Mouse (Mus musculus) thymus, adult 2 months (tissue): Measurements from ENCODE around the gene Mid1. TPM values are rescaled to one million over a fixed set of nuclear protein-coding genes. Genes with fewer than 3 reads are reported as not detected.
A peak's percentile ranks its signal among the peaks of the same experiment; 100 is the strongest.
"Not testable (repeated sequence)": the region's sequence is repeated elsewhere in the genome, so short reads cannot be mapped to it uniquely, and the experiment has no call there.

Source experiments
- DNase-seq: peaks from one replicate; pipeline ENCODE4 v3.0.0; 2021
- H3K27ac ChIP-seq: fragments of 200-500 bp; 2 replicates; pipeline ENCODE4 v1.5.1; 2012; ENCODE audit warnings: low read length, control low read depth; ENCODE audit not compliant: control insufficient read depth, insufficient read depth
- H3K27me3 ChIP-seq: fragments of 200-500 bp; 2 replicates; pipeline ENCODE4 v1.6.1; 2012; ENCODE audit warnings: mild to moderate bottlenecking, low read length, moderate library complexity, mixed read lengths; ENCODE audit not compliant: control insufficient read depth, insufficient read depth
- H3K36me3 ChIP-seq: fragments of 200-500 bp; 2 replicates; pipeline ENCODE4 v1.6.1; 2012; ENCODE audit warnings: mild to moderate bottlenecking, low read length, moderate library complexity; ENCODE audit not compliant: control insufficient read depth, insufficient read depth
- H3K4me1 ChIP-seq: fragments of 200-500 bp; replicated peaks from 2 replicates; pipeline ENCODE4 v1.6.1; 2012; ENCODE audit warnings: low read length; ENCODE audit not compliant: control insufficient read depth, insufficient read depth
- H3K4me3 ChIP-seq: fragments of 200-500 bp; 2 replicates; pipeline ENCODE4 v1.5.1; 2012; ENCODE audit warnings: mild to moderate bottlenecking, low read length, control low read depth, moderate library complexity; ENCODE audit not compliant: control insufficient read depth, insufficient read depth
- WGBS: fragments of 180-500 bp; shearing (Covaris S2); methylation state at CpG from one replicate; pipeline ENCODE4 v1.1.7; 2018; 5-methylcytosine and 5-hydroxymethylcytosine counted together
- polyA plus RNA-seq: library from polyadenylated mRNA; depleted of rRNA; stranded (reverse); fragments of >200 nt; gene quantifications from 2 replicates; pipeline ENCODE4 v1.2.3, GENCODE M21; 2012

Gene Mid1
- polyA plus RNA-seq, 1 experiment: 10.4 TPM

DNA sequence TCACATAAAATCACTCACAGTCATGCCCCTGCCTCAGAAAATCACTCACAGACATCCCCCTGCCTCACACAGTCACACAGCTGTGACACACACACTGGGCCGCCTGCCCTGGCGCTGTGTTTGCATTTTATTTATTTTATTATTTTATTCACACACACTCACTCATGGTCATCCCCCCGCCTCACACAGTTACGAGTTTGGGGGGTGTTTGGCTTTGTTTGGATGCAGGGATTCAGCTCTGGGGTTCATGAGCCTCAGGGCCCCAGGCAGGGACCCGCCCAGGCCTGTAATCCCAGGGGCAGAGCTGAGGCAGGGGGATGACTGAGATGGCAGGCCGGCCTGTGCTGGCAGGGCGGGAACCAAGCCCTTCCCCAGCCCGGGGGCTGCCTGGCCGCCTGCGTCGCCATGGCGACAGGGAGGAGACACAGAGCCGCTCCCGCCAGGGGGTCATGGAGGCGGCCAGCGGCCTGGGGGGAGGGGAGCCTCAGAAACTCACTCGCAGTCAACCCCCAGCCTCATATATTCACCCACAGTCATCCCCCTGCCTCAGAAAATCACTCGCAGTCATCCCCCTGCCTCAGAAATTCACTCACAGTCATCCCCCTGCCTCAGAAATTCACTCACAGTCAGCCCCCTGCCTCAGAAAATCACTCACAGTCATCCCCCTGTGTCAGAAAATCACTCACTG, 317.7 kb downstream of the Mid1 start:
- not testable (repeated sequence) for H3K4me1 ChIP-seq

DNA sequence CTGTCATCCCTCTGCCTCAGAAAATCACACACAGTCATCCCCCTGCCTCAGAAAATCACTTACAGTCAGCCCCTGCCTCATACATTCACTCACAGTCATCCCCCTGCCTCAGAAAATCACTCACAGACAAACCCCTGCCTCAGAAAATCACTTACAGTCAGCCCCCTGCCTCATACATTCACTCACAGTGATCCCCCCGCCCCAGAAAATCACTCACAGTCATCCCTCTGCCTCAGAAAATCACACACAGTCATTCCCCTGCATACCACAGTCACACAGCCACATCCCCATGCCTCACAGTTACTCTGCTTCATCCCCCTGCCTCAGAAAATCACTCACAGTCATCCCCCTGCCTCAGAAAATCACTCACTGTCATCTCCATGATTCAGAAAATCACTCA, 318.5 kb downstream of the Mid1 start:
- WGBS: 5% methylated on average over 1 of the region's 1 CpGs
- not testable (repeated sequence) for H3K27me3 ChIP-seq, DNase-seq, H3K36me3 ChIP-seq, H3K27ac ChIP-seq, H3K4me1 ChIP-seq, H3K4me3 ChIP-seq

More for the DNA sequence above, 317.7 kb downstream of the Mid1 start:
- WGBS: 67% methylated on average over 10 of the region's 18 CpGs
- not testable (repeated sequence) for H3K27ac ChIP-seq, H3K27me3 ChIP-seq, H3K36me3 ChIP-seq, H3K4me3 ChIP-seq
- peak; percentile 66 for DNase-seq

DNA sequence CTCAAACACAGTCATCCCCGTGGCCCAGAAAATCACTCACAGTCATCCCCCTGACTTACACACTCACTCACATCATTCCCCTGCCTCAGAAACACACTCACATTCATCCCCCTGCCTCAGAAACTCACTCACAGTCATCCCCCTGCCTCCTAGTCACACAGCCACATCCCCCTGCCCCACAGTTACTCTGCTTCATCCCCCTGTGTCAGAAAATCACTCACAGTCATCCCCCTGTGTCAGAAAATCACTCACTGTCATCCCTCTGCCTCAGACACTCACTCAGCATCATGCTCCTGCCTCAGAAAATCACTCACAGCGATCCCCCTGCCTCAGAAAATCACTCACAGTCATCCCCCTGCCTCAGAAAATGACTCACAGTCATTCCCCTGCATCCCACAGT, 319.2 kb downstream of the Mid1 start:
- WGBS: 55% methylated on average over 2 of the region's 2 CpGs
- DNase-seq, H3K27me3 ChIP-seq: not testable (repeated sequence)

DNA sequence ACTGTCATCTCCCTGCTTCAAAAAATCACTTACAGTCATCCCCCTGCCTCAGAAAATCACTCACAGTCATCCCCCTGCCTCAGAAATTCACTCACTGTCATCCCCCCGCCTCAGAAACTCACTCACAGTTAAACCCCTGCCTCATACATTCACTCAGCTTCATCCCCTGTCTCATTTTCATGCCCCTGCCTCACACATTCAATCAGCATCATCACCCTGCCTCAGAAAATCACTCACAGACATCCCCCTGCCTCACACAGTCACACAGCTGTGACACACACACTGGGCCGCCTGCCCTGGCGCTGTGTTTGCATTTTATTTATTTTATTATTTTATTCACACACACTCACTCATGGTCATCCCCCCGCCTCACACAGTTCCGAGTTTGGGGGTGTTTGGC, 319.8 kb downstream of the Mid1 start:
- 69% methylated on average over 3 of the region's 5 CpGs for WGBS
- H3K4me1 ChIP-seq, H3K4me3 ChIP-seq, H3K27me3 ChIP-seq, H3K36me3 ChIP-seq, H3K27ac ChIP-seq, DNase-seq: not testable (repeated sequence)

More for the DNA sequence above, 319.2 kb downstream of the Mid1 start:
- H3K4me1 ChIP-seq, H3K4me3 ChIP-seq, H3K27ac ChIP-seq, H3K36me3 ChIP-seq: not testable (repeated sequence)

DNA sequence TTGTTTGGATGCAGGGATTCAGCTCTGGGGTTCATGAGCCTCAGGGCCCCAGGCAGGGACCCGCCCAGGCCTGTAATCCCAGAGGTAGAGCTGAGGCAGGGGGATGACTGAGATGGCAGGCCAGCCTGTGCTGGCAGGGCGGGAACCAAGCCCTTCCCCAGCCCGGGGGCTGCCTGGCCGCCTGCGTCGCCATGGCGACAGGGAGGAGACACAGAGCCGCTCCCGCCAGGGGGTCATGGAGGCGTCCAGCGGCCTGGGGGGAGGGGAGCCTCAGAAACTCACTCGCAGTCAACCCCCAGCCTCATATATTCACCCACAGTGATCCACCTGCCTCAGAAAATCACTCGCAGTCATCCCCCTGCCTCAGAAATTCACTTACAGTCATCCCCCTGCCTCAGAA, 320.2 kb downstream of the Mid1 start:
- H3K36me3 ChIP-seq, H3K27me3 ChIP-seq, H3K4me1 ChIP-seq, H3K27ac ChIP-seq, H3K4me3 ChIP-seq: not testable (repeated sequence)
- DNase-seq: peak; percentile 69
- WGBS: 40% methylated on average over 13 of the region's 13 CpGs

DNA sequence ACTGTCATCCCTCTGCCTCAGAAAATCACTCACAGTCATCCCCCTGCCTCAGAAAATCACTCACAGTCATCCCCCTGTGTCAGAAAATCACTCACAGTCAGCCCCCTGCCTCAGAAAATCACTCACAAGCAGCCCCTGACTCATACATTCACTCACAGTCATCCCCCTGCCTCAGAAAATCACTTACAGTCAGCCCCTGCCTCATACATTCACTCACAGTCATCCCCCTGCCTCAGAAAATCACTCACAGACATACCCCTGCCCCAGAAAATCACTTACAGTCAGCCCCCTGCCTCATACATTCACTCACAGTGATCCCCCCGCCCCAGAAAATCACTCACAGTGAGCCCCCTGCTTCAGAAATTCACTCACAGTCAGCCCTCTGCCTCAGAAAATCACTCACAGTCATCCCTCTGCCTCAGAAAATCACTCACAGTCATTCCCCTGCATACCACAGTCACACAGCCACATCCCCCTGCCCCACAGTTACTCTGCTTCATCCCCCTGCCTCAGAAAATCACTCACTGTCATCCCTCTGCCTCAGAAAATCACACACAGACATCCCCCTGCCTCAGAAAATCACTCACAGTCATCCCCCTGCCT, 320.8 kb downstream of the Mid1 start:
- H3K4me1 ChIP-seq, H3K27ac ChIP-seq, H3K4me3 ChIP-seq, DNase-seq, H3K36me3 ChIP-seq, H3K27me3 ChIP-seq: not testable (repeated sequence)
- WGBS: 57% methylated on average over 1 of the region's 1 CpGs

DNA sequence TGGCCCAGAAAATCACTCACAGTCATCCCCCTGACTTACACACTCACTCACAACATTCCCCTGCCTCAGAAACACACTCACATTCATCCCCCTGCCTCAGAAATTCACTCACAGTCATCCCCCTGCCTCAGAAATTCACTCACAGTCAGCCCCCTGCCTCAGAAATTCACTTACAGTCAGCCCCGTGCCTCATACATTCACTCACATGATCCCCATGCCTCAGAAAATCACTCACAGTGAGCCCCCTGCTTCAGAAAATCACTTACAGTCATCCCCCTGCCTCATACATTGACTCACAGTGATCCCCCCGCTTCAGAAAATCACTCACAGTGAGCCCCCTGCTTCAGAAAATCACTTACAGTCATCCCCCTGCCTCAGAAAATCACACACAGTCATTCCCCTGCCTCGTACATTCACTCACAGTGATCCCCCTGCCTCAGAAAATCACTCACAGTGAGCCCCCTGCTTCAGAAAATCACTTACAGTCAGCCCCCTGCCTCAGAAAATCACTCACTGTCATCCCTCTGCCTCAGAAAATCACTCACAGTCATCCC, 321.8 kb downstream of the Mid1 start:
- DNase-seq, H3K4me3 ChIP-seq, H3K4me1 ChIP-seq, H3K36me3 ChIP-seq, H3K27ac ChIP-seq, H3K27me3 ChIP-seq: not testable (repeated sequence)
- WGBS: 68% methylated on average over 3 of the region's 3 CpGs

DNA sequence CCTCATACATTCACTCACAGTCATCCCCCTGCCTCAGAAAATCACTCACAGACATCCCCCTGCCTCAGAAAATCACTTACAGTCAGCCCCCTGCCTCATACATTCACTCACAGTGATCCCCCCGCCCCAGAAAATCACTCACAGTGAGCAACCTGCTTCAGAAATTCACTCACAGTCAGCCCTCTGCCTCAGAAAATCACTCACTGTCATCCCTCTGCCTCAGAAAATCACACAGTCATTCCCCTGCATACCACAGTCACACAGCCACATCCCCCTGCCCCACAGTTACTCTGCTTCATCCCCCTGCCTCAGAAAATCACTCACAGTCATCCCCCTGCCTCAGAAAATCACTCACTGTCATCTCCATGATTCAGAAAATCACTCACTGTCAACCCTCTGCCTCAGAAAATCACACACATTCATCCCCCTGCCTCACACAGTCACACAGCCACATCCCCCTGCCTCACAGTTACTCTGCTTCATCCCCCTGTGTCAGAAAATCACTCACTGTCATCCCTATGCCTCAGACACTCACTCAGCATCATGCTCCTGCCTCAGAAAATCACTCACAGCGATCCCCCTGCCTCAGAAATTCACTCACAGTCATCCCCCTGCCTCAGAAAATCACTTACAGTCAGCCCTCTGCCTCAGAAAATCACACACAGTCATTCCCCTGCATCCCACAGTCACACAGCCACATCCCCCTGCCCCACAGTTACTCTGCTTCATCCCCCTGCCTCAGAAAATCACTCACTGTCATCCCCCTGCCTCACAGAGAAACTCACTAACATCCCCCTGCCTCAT, 322.6 kb downstream of the Mid1 start:
- not testable (repeated sequence) for H3K27me3 ChIP-seq, H3K36me3 ChIP-seq, DNase-seq, H3K4me1 ChIP-seq, H3K4me3 ChIP-seq, H3K27ac ChIP-seq
- 55% methylated on average over 2 of the region's 2 CpGs for WGBS

DNA sequence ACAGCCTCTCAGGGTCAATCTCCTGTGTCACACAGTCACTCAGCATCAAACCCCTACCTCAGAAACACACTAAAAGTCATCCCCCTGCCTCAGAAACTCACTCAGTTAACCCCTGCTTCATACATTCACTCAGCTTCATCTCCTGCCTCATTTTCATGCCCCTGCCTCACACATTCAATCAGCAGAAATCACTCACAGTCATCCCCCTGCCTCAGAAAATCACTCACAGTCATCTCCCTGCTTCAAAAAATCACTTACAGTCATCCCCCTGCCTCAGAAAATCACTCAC, 323.1 kb downstream of the Mid1 start:
- DNase-seq, H3K4me3 ChIP-seq, H3K4me1 ChIP-seq, H3K36me3 ChIP-seq, H3K27me3 ChIP-seq, H3K27ac ChIP-seq: not testable (repeated sequence)

DNA sequence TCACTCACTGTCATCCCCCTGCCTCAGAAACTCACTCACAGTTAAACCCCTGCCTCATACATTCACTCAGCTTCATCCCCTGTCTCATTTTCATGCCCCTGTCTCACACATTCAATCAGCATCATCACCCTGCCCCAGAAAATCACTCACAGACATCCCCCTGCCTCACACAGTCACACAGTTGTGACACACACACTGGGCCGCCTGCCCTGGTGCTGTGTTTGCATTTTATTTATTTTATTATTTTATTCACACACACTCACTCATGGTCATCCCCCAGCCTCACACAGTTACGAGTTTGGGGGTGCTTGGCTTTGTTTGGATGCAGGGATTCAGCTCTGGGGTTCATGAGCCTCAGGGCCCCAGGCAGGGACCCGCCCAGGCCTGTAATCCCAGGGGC, 323.6 kb downstream of the Mid1 start:
- H3K4me3 ChIP-seq, H3K36me3 ChIP-seq: not testable (repeated sequence)
- WGBS: 80% methylated on average over 3 of the region's 3 CpGs

More for the DNA sequence above, 323.6 kb downstream of the Mid1 start:
- not testable (repeated sequence) for H3K27me3 ChIP-seq, H3K27ac ChIP-seq, H3K4me1 ChIP-seq
- peak; percentile 55 for DNase-seq
